In the genomic region with DNA sequence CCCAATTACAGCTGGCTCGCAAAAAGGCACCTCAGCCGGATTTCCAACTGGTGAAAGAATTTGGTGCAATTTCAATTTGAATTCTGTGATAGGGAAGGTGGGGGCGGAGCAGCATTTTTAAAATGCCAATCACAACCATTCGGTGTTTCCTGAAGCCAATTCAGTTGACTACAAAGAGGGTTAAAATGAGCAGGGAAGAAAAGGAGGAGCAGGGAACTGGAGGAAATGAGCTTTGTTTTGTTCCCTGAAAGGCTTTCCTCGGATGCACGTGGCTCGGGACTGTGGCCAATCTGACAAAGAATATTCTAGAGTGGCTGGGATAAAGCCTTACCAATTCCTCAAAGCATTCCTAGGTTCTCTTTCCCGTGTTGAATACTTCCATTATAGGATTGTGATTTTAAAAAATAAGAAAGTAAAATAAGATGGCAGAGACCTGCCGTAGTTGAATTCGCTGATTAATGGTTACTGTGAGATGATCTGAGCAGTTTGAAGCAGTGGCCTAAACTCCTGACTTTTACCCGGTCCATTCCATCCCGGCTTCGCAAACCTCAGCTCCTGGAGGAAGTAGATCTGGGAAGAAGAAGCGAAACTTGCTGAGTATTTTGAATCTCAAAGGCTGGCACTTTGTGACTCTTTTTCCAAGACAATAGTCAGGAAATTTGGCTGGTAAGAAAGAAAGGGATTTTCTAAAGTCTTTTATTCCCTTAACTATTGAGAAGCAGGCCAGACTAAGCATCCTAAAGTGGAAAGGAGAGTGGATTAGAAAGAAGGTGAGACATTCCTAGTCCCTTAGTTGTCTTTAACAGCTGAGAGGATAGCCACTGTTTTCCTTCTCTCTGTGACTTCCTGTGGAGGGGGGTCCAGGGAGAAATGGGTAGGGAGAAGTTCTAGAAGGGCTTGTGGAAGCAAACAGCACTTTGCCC, we compare ENCODE assay signal across 11 mouse cellular contexts.
A peak's percentile ranks its signal among the peaks of the same experiment; 100 is the strongest.
DNase-seq lines count a peak whose midpoint lies in the region; TF ChIP-seq lines count a peak whose summit lies in the region.
"Had no signal": no experiment of that assay in that cellular context is flagged by ENCODE, and none has a peak within 500 bp of the region (broad histone marks: within the 10 kb centered on the region; RNA-seq: fewer than 3 reads in every experiment).

No protein-coding gene starts in this region.

- no peak overlapping the region for H3K9ac ChIP-seq in liver, adult 2 months (ENCODE audit: low read depth, low read length)
- H3K9ac ChIP-seq: hindbrain, embryonic 15.5 days; liver, embryonic 14.5 days had no signal

- DNase-seq in liver, adult 2 months (ENCODE audit: extremely low read depth, low read depth, low spot score) = no peak
- no peak for DNase-seq in liver
- no peak for DNase-seq in embryonic facial prominence, embryonic 10.5 days (ENCODE audit: low spot score)
- DNase-seq in heart, postnatal 10 days = peak; percentile 42 to 44
- peak; percentile 43 for DNase-seq in lung, postnatal 25 days (ENCODE audit: low spot score)
- DNase-seq in testis, postnatal 10 days (ENCODE audit: low spot score) = no peak
- DNase-seq in adrenal gland, postnatal 4 days (ENCODE audit: low spot score in 2 of 2) = no peak
- DNase-seq in left cerebral cortex, adult 2 months (ENCODE audit: extremely low spot score in 1 of 2, low spot score in 2 of 2) = no peak

- intact Hi-C loops in heart, postnatal 10 days (cut with DNase I) = loop anchor here (5.0 kb wide), 1 partner anchor 128 kb away; no protein-coding TSS in a partner anchor
- intact Hi-C loops in left cerebral cortex, adult 2 months (cut with DNase I) = no loop called here

- H3K27ac ChIP-seq in liver, adult 2 months (replicated peaks; ENCODE audit: insufficient read depth, low read depth, low read length) = peak overlapping the region; percentile 67
- H3K27ac ChIP-seq in embryonic facial prominence, embryonic 10.5 days (replicated peaks) = peak overlapping the region; percentile 48
- H3K27ac ChIP-seq in left cerebral cortex, adult 2 months = no peak overlapping the region
- H3K27ac ChIP-seq: hindbrain, embryonic 15.5 days; liver, embryonic 14.5 days had no signal

- no peak for TF ChIP-seq POLR2A in liver, adult 2 months (IDR thresholded peaks at IDR 0.05; ENCODE audit: extremely low read depth, insufficient read depth, low read length)

- H3K79me2 ChIP-seq in liver, adult 2 months (ENCODE audit: control insufficient read depth, insufficient read depth, low read length) = no peaks in the 10 kb centered on the region

- H3K36me3 ChIP-seq in liver, adult 2 months (ENCODE audit: control insufficient read depth, insufficient read depth, low read length) = no peaks in the 10 kb centered on the region
- no peaks in the 10 kb centered on the region for H3K36me3 ChIP-seq in embryonic facial prominence, embryonic 10.5 days (replicated peaks)
- H3K36me3 ChIP-seq: hindbrain, embryonic 15.5 days had no signal

- H3K4me3 ChIP-seq in liver, adult 2 months (ENCODE audit: insufficient read depth, low read depth, low read length) = no peak overlapping the region
- no peak overlapping the region for H3K4me3 ChIP-seq in embryonic facial prominence, embryonic 10.5 days
- no peak overlapping the region for H3K4me3 ChIP-seq in left cerebral cortex, adult 2 months
- H3K4me3 ChIP-seq: hindbrain, embryonic 15.5 days had no signal

- no peaks in the 10 kb centered on the region for H3K27me3 ChIP-seq in liver, adult 2 months (ENCODE audit: control insufficient read depth, insufficient read depth, low read length)
- H3K27me3 ChIP-seq in embryonic facial prominence, embryonic 10.5 days (replicated peaks; ENCODE audit: low read depth, poor library complexity, severe bottlenecking) = peaks cover 4% of the 10 kb centered on the region; the same call in 1 of the 2 replicates
- H3K27me3 ChIP-seq: hindbrain, embryonic 15.5 days; Patski had no signal

- peaks cover 12% of the 10 kb centered on the region for H3K4me1 ChIP-seq in liver, adult 2 months (ENCODE audit: control insufficient read depth, insufficient read depth, low read length)
- peaks cover 23% of the 10 kb centered on the region for H3K4me1 ChIP-seq in embryonic facial prominence, embryonic 10.5 days
- H3K4me1 ChIP-seq: hindbrain, embryonic 15.5 days had no signal

- no peaks in the 10 kb centered on the region for H3K9me3 ChIP-seq in embryonic facial prominence, embryonic 10.5 days
- H3K9me3 ChIP-seq: hindbrain, embryonic 15.5 days had no signal

- WGBS in liver, adult 2 months = 72% methylated on average over 14 of the region's 14 CpGs
- WGBS in embryonic facial prominence, embryonic 10.5 days = 42% methylated on average over 14 of the region's 14 CpGs

- no peak for TF ChIP-seq CTCF in liver, adult 2 months (IDR thresholded peaks at IDR 0.05; ENCODE audit: low read depth, low read length)
- TF ChIP-seq CTCF in left cerebral cortex, adult 2 months (IDR thresholded peaks at IDR 0.05) = no peak

Comparison
In these comparisons a context has a peak if more than half of its experiments do, and no peak if none do; other contexts are left out.
1. DNase-seq: peak in heart, postnatal 10 days (2 of 2) and lung, postnatal 25 days (single experiment); none in liver, adult 2 months (single experiment), liver (single experiment), embryonic facial prominence, embryonic 10.5 days (single experiment), testis, postnatal 10 days (single experiment), adrenal gland, postnatal 4 days (0 of 2) and left cerebral cortex, adult 2 months (0 of 2).